Mouse (Mus musculus): ENCODE data around the gene Snph. TPM values are rescaled to one million over a fixed set of nuclear protein-coding genes. Genes with fewer than 3 reads are reported as not detected.

Snph gene
- 5.3 and 5.5 TPM in 2 replicates for total RNA-seq (2023)

GRCm38 (mm10) chr2:151632159-151632814, at the start of gene Snph:
Gene Snph (minus strand): TSS chr2:151632593.

GRCm38 (mm10) chr2:151668433-151668832, 36.0 kb upstream of the Snph start, which contains the start of gene Rad21l:
Gene Rad21l (minus strand): TSS chr2:151668533.

GRCm38 (mm10) chr2:151571873-151572700, 60.3 kb downstream of the Snph start, which contains the start of gene Sdcbp2:
Gene Sdcbp2 (plus strand): TSS chr2:151572622.

GRCm38 (mm10) chr2:151542323-151543062, 89.9 kb downstream of the Snph start, which contains the start of gene Fkbp1a:
Gene Fkbp1a (plus strand): TSS chr2:151542483.

Other genes with a start within 250 kb of the Snph start
- not detected in 2 replicates for gene 4921509C19Rik, start 156.4 kb downstream of the Snph start, total RNA-seq (2023)
- 48.9 and 53.2 TPM in 2 replicates for gene Nsfl1c, start 138.4 kb downstream of the Snph start, total RNA-seq (2023)
- 27.9 and 32.8 TPM in 2 replicates for gene Fkbp1a, start 90.1 kb downstream of the Snph start, total RNA-seq (2023)
- not detected in 2 replicates for gene Sdcbp2, start 60.0 kb downstream of the Snph start, total RNA-seq (2023)
- gene Rad21l, start 35.9 kb upstream of the Snph start, total RNA-seq (2023) = not detected in 2 replicates
- not detected in 2 replicates for gene Tmem74b, start 69.4 kb upstream of the Snph start, total RNA-seq (2023)
- 18.2 and 19.1 TPM in 2 replicates for gene Psmf1, start 111.6 kb upstream of the Snph start, total RNA-seq (2023)
- gene Rspo4, start 210.3 kb upstream of the Snph start, total RNA-seq (2023) = not detected in 2 replicates

Measured in neutrophil, adult 65 days (primary cell).